Mouse (Mus musculus) hindbrain, embryonic 14.5 days (tissue): ENCODE measurements around the gene Defa28. TPM values are rescaled to one million over a fixed set of nuclear protein-coding genes. Genes with fewer than 3 reads are reported as not detected.
"Not testable (repeated sequence)": the region's sequence is repeated elsewhere in the genome, so short reads cannot be mapped to it uniquely, and the experiment has no call there.

Source experiments
- ATAC-seq: fragments of 200-750 bp; cut with Nextera tagmentation; 2 replicates; pipeline ENCODE4 v1.8.0; 2017; ENCODE audit warnings: moderate number of reproducible peaks, mild to moderate bottlenecking, moderate TSS enrichment, moderate library complexity; ENCODE audit not compliant: low FRiP score
- DNase-seq: peaks from one replicate; pipeline ENCODE4 v3.0.0-alpha.2; 2015; ENCODE audit warnings: low spot score
- H3K27ac ChIP-seq: fragments of 300-500 bp; sonication (generic); 2 replicates; pipeline ENCODE4 v1.5.1; 2014; ENCODE audit warnings: mild to moderate bottlenecking, moderate library complexity
- H3K27me3 ChIP-seq: fragments of 300-500 bp; sonication (generic); 2 replicates; pipeline ENCODE4 v1.6.1; 2014; ENCODE audit warnings: mild to moderate bottlenecking, low read length, mixed read lengths; ENCODE audit not compliant: control insufficient read depth, insufficient read depth
- H3K36me3 ChIP-seq: fragments of 300-500 bp; sonication (generic); replicated peaks from 2 replicates; pipeline ENCODE4 v1.6.1; 2014; ENCODE audit not compliant: control insufficient read depth, insufficient read depth
- H3K4me1 ChIP-seq: fragments of 300-500 bp; sonication (generic); replicated peaks from 2 replicates; pipeline ENCODE4 v1.6.1; 2014; ENCODE audit warnings: antibody characterized with exemption, low read length, mixed read lengths; ENCODE audit not compliant: control insufficient read depth, insufficient read depth
- H3K4me2 ChIP-seq: fragments of 300-500 bp; sonication (generic); replicated peaks from 2 replicates; pipeline ENCODE4 v1.6.1; 2014; ENCODE audit warnings: mild to moderate bottlenecking, moderate library complexity
- H3K4me3 ChIP-seq: fragments of 300-500 bp; sonication (generic); replicated peaks from 2 replicates; pipeline ENCODE4 v1.5.1; 2014; ENCODE audit warnings: mild to moderate bottlenecking, low read length
- H3K9ac ChIP-seq: fragments of 300-500 bp; sonication (generic); 2 replicates; pipeline ENCODE4 v1.6.1; 2014
- H3K9me3 ChIP-seq: fragments of 300-500 bp; sonication (generic); 2 replicates; pipeline ENCODE4 v1.6.1; 2016; ENCODE audit warnings: low read length; ENCODE audit not compliant: control insufficient read depth
- WGBS: fragments of 180-500 bp; shearing (Covaris S2); extraction: QIAGEN DNeasy Blood & Tissue Kit; methylation state at CpG from one replicate; pipeline ENCODE4 v1.1.7; 2014; 5-methylcytosine and 5-hydroxymethylcytosine counted together
- polyA plus RNA-seq: library from polyadenylated mRNA; unstranded; fragments of >200 nt; fragmentation: Nextera tagmentation; extraction: Ambion mirVana; gene quantifications from 2 replicates; pipeline ENCODE4 v1.2.1, GENCODE M21; 2014

Defa28 gene
- polyA plus RNA-seq: not detected in 2 replicates

DNA sequence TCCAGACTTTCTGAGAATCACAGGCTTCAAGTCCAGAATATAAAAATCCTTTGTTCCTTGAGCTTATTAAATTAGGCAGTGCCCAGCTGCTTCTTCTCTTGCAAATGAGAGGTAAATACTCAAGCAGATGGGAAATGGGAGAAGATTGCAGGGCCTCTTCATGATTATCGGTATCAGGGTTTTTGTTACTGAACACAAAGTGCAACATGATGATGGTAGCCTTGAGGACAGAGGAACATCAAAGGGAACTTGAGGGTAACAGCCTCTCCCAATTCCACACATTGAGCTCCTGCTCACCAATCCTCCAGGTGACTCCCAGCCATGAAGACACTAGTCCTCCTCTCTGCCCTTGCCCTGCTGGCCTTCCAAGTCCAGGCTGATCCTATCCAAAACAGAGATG lies at the start of gene Defa28:
Gene Defa28 (plus strand): TSS at position 301 of the 400 bp plus-strand sequence.
- H3K27ac ChIP-seq, H3K36me3 ChIP-seq, H3K4me1 ChIP-seq, H3K4me2 ChIP-seq, DNase-seq, H3K27me3 ChIP-seq, H3K9me3 ChIP-seq, H3K4me3 ChIP-seq, H3K9ac ChIP-seq, ATAC-seq: not testable (repeated sequence)
- WGBS: no CpG with 5 or more reads among the region's 1 CpGs

- not testable (repeated sequence) for H3K27ac ChIP-seq, H3K4me1 ChIP-seq, ATAC-seq, H3K9me3 ChIP-seq, H3K4me2 ChIP-seq, H3K9ac ChIP-seq, DNase-seq, H3K27me3 ChIP-seq, H3K4me3 ChIP-seq, H3K36me3 ChIP-seq
- WGBS: no CpG with 5 or more reads among the region's 1 CpGs
Observed at GRCm38 (mm10) chr8:21565086-21565485, 17.7 kb upstream of the Defa28 start, which contains the start of gene Defa37. Gene Defa37 (plus strand): TSS chr8:21565386.

DNA sequence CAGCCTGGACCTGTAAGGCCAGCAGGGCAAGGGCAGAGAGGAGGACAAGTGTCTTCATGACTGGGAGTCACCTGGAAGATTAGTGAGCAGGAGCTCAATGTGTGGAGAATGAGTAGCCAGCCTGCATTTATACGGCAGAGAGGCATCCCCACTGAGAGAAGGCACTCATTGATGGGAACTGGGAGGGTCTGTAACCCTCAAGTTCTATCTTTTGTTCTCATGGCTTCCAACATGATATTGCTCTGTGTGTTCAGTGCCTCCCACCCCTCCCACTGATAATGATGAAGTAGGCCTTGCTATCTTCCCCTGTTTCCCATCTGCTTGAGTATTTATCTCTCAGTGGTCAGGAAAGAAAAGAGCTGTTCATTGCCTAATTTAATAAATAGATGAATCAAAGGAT lies 11.6 kb downstream of the Defa28 start, which contains the start of gene Gm7861:
Gene Gm7861 (minus strand): TSS at position 101 of the 400 bp plus-strand sequence.
- not testable (repeated sequence) for ATAC-seq, H3K36me3 ChIP-seq, H3K4me1 ChIP-seq, DNase-seq, H3K27me3 ChIP-seq, H3K4me3 ChIP-seq, H3K9me3 ChIP-seq, H3K4me2 ChIP-seq, H3K9ac ChIP-seq, H3K27ac ChIP-seq
- WGBS: no CpG with 5 or more reads among the region's 1 CpGs

DNA sequence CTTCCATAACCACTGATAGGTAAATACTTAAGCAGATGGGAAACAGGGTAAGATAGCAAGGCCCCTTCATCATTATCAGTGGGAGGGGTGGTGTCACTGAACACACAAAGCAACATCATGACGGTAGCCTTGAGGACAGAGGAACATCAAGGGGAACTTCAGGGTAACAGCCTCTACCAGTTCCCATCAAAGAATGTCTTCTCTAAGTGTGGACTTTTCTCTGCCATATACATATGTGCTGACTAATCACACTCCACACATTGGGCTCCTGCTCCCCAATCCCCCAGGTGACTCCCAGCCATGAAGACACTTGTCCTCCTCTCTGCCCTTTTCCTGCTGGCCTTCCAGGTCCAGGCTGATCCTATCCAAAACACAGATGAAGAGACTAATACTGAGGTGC lies 35.1 kb downstream of the Defa28 start, which contains the start of gene Defa26:
Gene Defa26 (plus strand): TSS at position 301 of the 400 bp plus-strand sequence.
- not testable (repeated sequence) for H3K4me3 ChIP-seq, DNase-seq, H3K4me1 ChIP-seq, H3K36me3 ChIP-seq, H3K4me2 ChIP-seq, ATAC-seq, H3K27ac ChIP-seq, H3K9ac ChIP-seq, H3K9me3 ChIP-seq, H3K27me3 ChIP-seq
- no CpG with 5 or more reads among the region's 1 CpGs for WGBS

Other genes with a start within 250 kb of the Defa28 start
- not detected in 2 replicates for gene Defa2, start 204.5 kb upstream of the Defa28 start, polyA plus RNA-seq
- gene Defa33, start 191.2 kb upstream of the Defa28 start, polyA plus RNA-seq: not detected in 2 replicates
- gene Defa36, start 155.6 kb upstream of the Defa28 start, polyA plus RNA-seq: not detected in 2 replicates
- gene Gm7849, start 126.4 kb upstream of the Defa28 start, polyA plus RNA-seq: not detected in 2 replicates
- gene Defa20, start 73.7 kb upstream of the Defa28 start, polyA plus RNA-seq: not detected in 2 replicates
- gene Defa32, start 54.0 kb upstream of the Defa28 start, polyA plus RNA-seq: not detected in 2 replicates
- not detected in 2 replicates for gene Defa37, start 17.6 kb upstream of the Defa28 start, polyA plus RNA-seq
- gene Gm7861, start 11.5 kb downstream of the Defa28 start, polyA plus RNA-seq: not detected in 2 replicates
- gene Defa26, start 35.2 kb downstream of the Defa28 start, polyA plus RNA-seq: not detected in 2 replicates
- not detected in 2 replicates for gene Defa17, start 72.8 kb downstream of the Defa28 start, polyA plus RNA-seq
- not detected in 2 replicates for gene Defa34, start 82.8 kb downstream of the Defa28 start, polyA plus RNA-seq
- not detected in 2 replicates for gene AY761184, start 120.6 kb downstream of the Defa28 start, polyA plus RNA-seq
- not detected in 2 replicates for gene Defa24, start 151.5 kb downstream of the Defa28 start, polyA plus RNA-seq
- gene Defb50, start 240.5 kb downstream of the Defa28 start, polyA plus RNA-seq: not detected in 2 replicates